Mouse (Mus musculus) ES-Bruce4 (cell line): ENCODE measurements at regions not wholly inside any gene's neighbourhood (a gene's known extent, or its start where the extent isn't known, plus 50 kb on each side); places are given as distances from the start of the nearest gene placed in this dataset.

Source experiments
- CTCF ChIP-seq: IDR thresholded peaks from one replicate; pipeline ENCODE4 v1.8.1; 2011; ENCODE audit warnings: low read depth, low read length
- EP300 ChIP-seq: IDR thresholded peaks from 2 replicates; pipeline ENCODE4 v1.6.1; 2011; ENCODE audit warnings: low read depth, low read length; ENCODE audit not compliant: insufficient read depth
- POLR2A ChIP-seq: IDR thresholded peaks from one replicate; pipeline ENCODE4 v1.8.1; 2011; ENCODE audit warnings: low read length; ENCODE audit not compliant: insufficient read depth

- TF ChIP-seq CTCF (no peak), POLR2A (no peak), EP300 (no peak)
These were observed 100.5 kb upstream of the Meis2 start for GRCm38 (mm10) chr2:116165871-116166770.
